Mouse (Mus musculus) liver, embryonic 14.5 days (tissue): ENCODE measurements around the gene Olfr56.
"Not testable (repeated sequence)": the region's sequence is repeated elsewhere in the genome, so short reads cannot be mapped to it uniquely, and the experiment has no call there.

Source experiments
- CTCF ChIP-seq: IDR thresholded peaks from 2 replicates; pipeline ENCODE4 v1.5.1; 2016; ENCODE audit warnings: antibody characterized with exemption, low read depth, control low read depth
- EP300 ChIP-seq: IDR thresholded peaks from 2 replicates; pipeline ENCODE4 v1.6.1; 2016; ENCODE audit warnings: antibody characterized with exemption, low read depth

DNA sequence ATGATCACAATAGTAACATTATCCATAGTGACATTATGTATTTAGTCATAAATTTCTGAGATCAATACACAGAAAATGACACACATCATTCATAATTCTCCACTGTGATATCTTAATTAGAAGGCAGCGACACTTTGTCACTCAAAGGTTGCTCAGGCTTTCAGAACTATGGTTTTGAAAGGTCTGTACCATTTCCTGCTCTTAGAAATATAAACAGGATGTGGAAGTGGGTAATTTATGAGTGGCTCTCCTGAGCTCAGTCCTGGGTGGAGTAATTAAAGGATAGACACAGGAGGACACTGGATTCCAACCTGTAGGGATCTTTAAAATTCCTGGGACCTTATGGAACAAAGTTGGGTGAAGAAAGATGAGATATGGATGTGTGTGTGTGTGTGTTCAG is 45.3 kb upstream of the Olfr56 start:
- not testable (repeated sequence) for TF ChIP-seq CTCF, EP300
